Mouse (Mus musculus) lung, embryonic 15.5 days (tissue): ENCODE measurements at regions not wholly inside any gene's neighbourhood (a gene's known extent, or its start where the extent isn't known, plus 50 kb on each side); places are given as distances from the start of the nearest gene placed in this dataset.

Source experiments
- ATAC-seq: fragments of 200-750 bp; cut with Nextera tagmentation; 2 replicates; pipeline ENCODE4 v1.8.0; 2017; ENCODE audit warnings: moderate number of reproducible peaks, borderline replicate concordance; ENCODE audit not compliant: low FRiP score, low TSS enrichment; ENCODE audit errors: extremely low read depth
- H3K27ac ChIP-seq: fragments of 300-500 bp; sonication (generic); 2 replicates; pipeline ENCODE4 v1.5.1; 2015; ENCODE audit warnings: moderate library complexity, mild to moderate bottlenecking, inconsistent platforms
- H3K27me3 ChIP-seq: fragments of 300-500 bp; sonication (generic); 2 replicates; pipeline ENCODE4 v1.6.1; 2015; ENCODE audit warnings: inconsistent platforms
- H3K36me3 ChIP-seq: fragments of 300-500 bp; sonication (generic); 2 replicates; pipeline ENCODE4 v1.6.1; 2015; ENCODE audit warnings: inconsistent platforms
- H3K4me1 ChIP-seq: fragments of 300-500 bp; sonication (generic); 2 replicates; pipeline ENCODE4 v1.6.1; 2015; ENCODE audit warnings: inconsistent platforms
- H3K4me2 ChIP-seq: fragments of 300-500 bp; sonication (generic); 2 replicates; pipeline ENCODE4 v1.6.1; 2015; ENCODE audit warnings: inconsistent platforms, mild to moderate bottlenecking, moderate library complexity
- H3K4me3 ChIP-seq: fragments of 300-500 bp; sonication (generic); 2 replicates; pipeline ENCODE4 v1.5.1; 2015; ENCODE audit warnings: mild to moderate bottlenecking, inconsistent platforms
- H3K9ac ChIP-seq: fragments of 300-500 bp; sonication (generic); 2 replicates; pipeline ENCODE4 v1.6.1; 2015; ENCODE audit warnings: inconsistent platforms
- H3K9me3 ChIP-seq: fragments of 300-500 bp; sonication (generic); 2 replicates; pipeline ENCODE4 v1.6.1; 2016; ENCODE audit warnings: inconsistent platforms
- WGBS: fragments of 180-500 bp; shearing (Covaris S2); methylation state at CpG from one replicate; pipeline ENCODE4 v1.1.7; 2015; 5-methylcytosine and 5-hydroxymethylcytosine counted together

- H3K9me3 ChIP-seq, result no peaks in the 10 kb centered on the region
- no peak overlapping the region for H3K9ac ChIP-seq
- H3K4me1 ChIP-seq, result no peaks in the 10 kb centered on the region
- H3K4me3 ChIP-seq, result no peak overlapping the region
- H3K4me2 ChIP-seq, result no peak overlapping the region
- H3K27me3 ChIP-seq, result no peaks in the 10 kb centered on the region
- WGBS, result 50% methylated on average over 3 of the region's 3 CpGs
- no peak; the same call in 1 of the 2 replicates for ATAC-seq
- no peak overlapping the region for H3K27ac ChIP-seq
- no peaks in the 10 kb centered on the region for H3K36me3 ChIP-seq
Observed at GRCm38 (mm10) chr1:57218616-57219015, 158.8 kb upstream of the 1700066M21Rik start.

- H3K4me3 ChIP-seq, result no peak overlapping the region
- no peaks in the 10 kb centered on the region for H3K4me1 ChIP-seq
- no peak for ATAC-seq
- no peaks in the 10 kb centered on the region for H3K27me3 ChIP-seq
- no peaks in the 10 kb centered on the region for H3K9me3 ChIP-seq
- H3K4me2 ChIP-seq, result no peak overlapping the region
- H3K36me3 ChIP-seq, result no peaks in the 10 kb centered on the region
- 60% methylated on average over 10 of the region's 10 CpGs for WGBS
- no peak overlapping the region for H3K9ac ChIP-seq
- H3K27ac ChIP-seq, result no peak overlapping the region
Observed at GRCm38 (mm10) chr1:57224425-57225104, 152.9 kb upstream of the 1700066M21Rik start.

GRCm38 (mm10) chr1:57243607-57244408, 133.6 kb upstream of the 1700066M21Rik start:
- Histone ChIP-seq H3K9ac (no peak overlapping the region), H3K9me3 (no peaks in the 10 kb centered on the region), H3K27ac (no peak overlapping the region), H3K4me3 (no peak overlapping the region), H3K36me3 (no peaks in the 10 kb centered on the region), H3K4me2 (no peak overlapping the region), H3K27me3 (no peaks in the 10 kb centered on the region), H3K4me1 (no peaks in the 10 kb centered on the region)
- ATAC-seq, result no peak
- WGBS, result 78% methylated on average over 6 of the region's 6 CpGs

- H3K9ac ChIP-seq, result no peak overlapping the region
- no peaks in the 10 kb centered on the region for H3K36me3 ChIP-seq
- no peak overlapping the region for H3K27ac ChIP-seq
- H3K27me3 ChIP-seq, result no peaks in the 10 kb centered on the region
- H3K4me2 ChIP-seq, result no peak overlapping the region
- WGBS, result 69% methylated on average over 7 of the region's 7 CpGs
- no peaks in the 10 kb centered on the region for H3K4me1 ChIP-seq
- no peaks in the 10 kb centered on the region for H3K9me3 ChIP-seq
- no peak overlapping the region for H3K4me3 ChIP-seq
- ATAC-seq, result no peak
Observed at GRCm38 (mm10) chr1:57259626-57260025, 117.8 kb upstream of the 1700066M21Rik start.

- H3K4me2 ChIP-seq, result no peak overlapping the region
- no peak overlapping the region for H3K27ac ChIP-seq
- no peaks in the 10 kb centered on the region for H3K9me3 ChIP-seq
- ATAC-seq, result no peak
- peaks cover 8% of the 10 kb centered on the region; the same call in 1 of the 2 replicates for H3K4me1 ChIP-seq
- no peak overlapping the region for H3K4me3 ChIP-seq
- no peaks in the 10 kb centered on the region for H3K27me3 ChIP-seq
- 35% methylated on average over 12 of the region's 12 CpGs for WGBS
- H3K36me3 ChIP-seq, result no peaks in the 10 kb centered on the region
- H3K9ac ChIP-seq, result no peak overlapping the region
Observed at GRCm38 (mm10) chr1:57265012-57265760, 112.2 kb upstream of the 1700066M21Rik start.

GRCm38 (mm10) chr1:57266695-57267094, 110.7 kb upstream of the 1700066M21Rik start:
- Histone ChIP-seq H3K9ac (no peak overlapping the region), H3K27me3 (no peaks in the 10 kb centered on the region), H3K36me3 (no peaks in the 10 kb centered on the region), H3K9me3 (no peaks in the 10 kb centered on the region), H3K4me3 (no peak overlapping the region), H3K4me2 (no peak overlapping the region), H3K27ac (no peak overlapping the region), H3K4me1 (peaks cover 8% of the 10 kb centered on the region; the same call in 1 of the 2 replicates)
- WGBS, result 31% methylated on average over 4 of the region's 4 CpGs
- ATAC-seq, result peak; percentile 49; the same call in 1 of the 2 replicates

- Histone ChIP-seq H3K27me3 (no peaks in the 10 kb centered on the region), H3K4me2 (no peak overlapping the region), H3K9ac (no peak overlapping the region), H3K4me3 (no peak overlapping the region), H3K9me3 (no peaks in the 10 kb centered on the region), H3K4me1 (peaks cover 8% of the 10 kb centered on the region; the same call in 1 of the 2 replicates), H3K27ac (no peak overlapping the region), H3K36me3 (no peaks in the 10 kb centered on the region)
- no peak for ATAC-seq
- WGBS, result 30% methylated on average over 2 of the region's 2 CpGs
Observed at GRCm38 (mm10) chr1:57267851-57268250, 109.6 kb upstream of the 1700066M21Rik start.

GRCm38 (mm10) chr1:57269679-57270354, 107.6 kb upstream of the 1700066M21Rik start:
- Histone ChIP-seq H3K9ac (no peak overlapping the region), H3K9me3 (no peaks in the 10 kb centered on the region), H3K4me3 (no peak overlapping the region), H3K4me2 (no peak overlapping the region), H3K4me1 (peaks cover 8% of the 10 kb centered on the region; the same call in 1 of the 2 replicates), H3K27me3 (no peaks in the 10 kb centered on the region), H3K27ac (no peak overlapping the region), H3K36me3 (no peaks in the 10 kb centered on the region)
- no peak for ATAC-seq
- WGBS, result 30% methylated on average over 13 of the region's 13 CpGs

GRCm38 (mm10) chr1:57272593-57272992, 104.8 kb upstream of the 1700066M21Rik start:
- H3K4me2 ChIP-seq, result no peak overlapping the region
- no peak overlapping the region for H3K9ac ChIP-seq
- ATAC-seq, result peak; percentile 42; the same call in 1 of the 2 replicates
- H3K27me3 ChIP-seq, result no peaks in the 10 kb centered on the region
- no peak overlapping the region for H3K4me3 ChIP-seq
- H3K27ac ChIP-seq, result no peak overlapping the region
- no peaks in the 10 kb centered on the region for H3K9me3 ChIP-seq
- H3K4me1 ChIP-seq, result 0 out of 2 replicates have a peak, but pooled peaks cover 1% of the 10 kb centered on the region
- WGBS, result 48% methylated on average over 5 of the region's 5 CpGs
- no peaks in the 10 kb centered on the region for H3K36me3 ChIP-seq

- Histone ChIP-seq H3K9ac (no peak overlapping the region), H3K27me3 (no peaks in the 10 kb centered on the region), H3K27ac (no peak overlapping the region), H3K4me2 (no peak overlapping the region), H3K36me3 (no peaks in the 10 kb centered on the region), H3K4me3 (no peak overlapping the region), H3K9me3 (no peaks in the 10 kb centered on the region), H3K4me1 (no peaks in the 10 kb centered on the region)
- WGBS, result 88% methylated on average over 3 of the region's 3 CpGs
- ATAC-seq, result no peak
Observed at GRCm38 (mm10) chr1:57281549-57281948, 95.9 kb upstream of the 1700066M21Rik start.

- Histone ChIP-seq H3K27ac (no peak overlapping the region), H3K4me1 (no peaks in the 10 kb centered on the region), H3K9me3 (no peaks in the 10 kb centered on the region), H3K4me2 (no peak overlapping the region), H3K27me3 (no peaks in the 10 kb centered on the region), H3K36me3 (no peaks in the 10 kb centered on the region), H3K4me3 (no peak overlapping the region), H3K9ac (no peak overlapping the region)
- no peak for ATAC-seq
- WGBS, result 72% methylated on average over 1 of the region's 1 CpGs
Observed at GRCm38 (mm10) chr1:57296186-57296585, 81.2 kb upstream of the 1700066M21Rik start.
